In genomic region chr11:88598848-88599175, GRCm38 (mm10) we compare ENCODE assay signal across 8 mouse cellular contexts.
DNase-seq lines count a peak whose midpoint lies in the region; ATAC-seq and TF ChIP-seq lines count a peak whose summit lies in the region.

No protein-coding gene starts in this region.

- no peak overlapping the region for H3K4me2 ChIP-seq in forebrain, embryonic 12.5 days
- H3K4me2 ChIP-seq in forebrain, embryonic 16.5 days (ENCODE audit: low read length): no peak overlapping the region
- H3K4me2 ChIP-seq in liver, embryonic 12.5 days: no peak overlapping the region
- peak overlapping the region; percentile 35; the same call in 1 of the 2 replicates for H3K4me2 ChIP-seq in liver, postnatal 0 days (ENCODE audit: low read depth, low read length)

- TF ChIP-seq EP300 in liver, postnatal 0 days (IDR thresholded peaks at IDR 0.05; ENCODE audit: low read depth): no peak

- ATAC-seq in forebrain, embryonic 12.5 days (ENCODE audit: low FRiP score): no peak
- no peak for ATAC-seq in forebrain, embryonic 16.5 days
- no peak for ATAC-seq in liver, embryonic 12.5 days
- peak; percentile 51 for ATAC-seq in activated CD4-positive, CD25-positive, alpha-beta regulatory T cell, adult 4 months
- ATAC-seq in liver, postnatal 0 days: no peak

- WGBS in forebrain, embryonic 12.5 days: 76% methylated on average over 3 of the region's 3 CpGs
- 62% methylated on average over 3 of the region's 3 CpGs for WGBS in forebrain, embryonic 16.5 days
- WGBS in liver, embryonic 12.5 days (ENCODE audit: insufficient replicate concordance): 37% methylated on average over 3 of the region's 3 CpGs
- 24% methylated on average over 3 of the region's 3 CpGs for WGBS in liver, postnatal 0 days (ENCODE audit: insufficient replicate concordance)

- H3K9me3 ChIP-seq in forebrain, embryonic 12.5 days: no peaks in the 10 kb centered on the region
- H3K9me3 ChIP-seq in forebrain, embryonic 16.5 days (ENCODE audit: control insufficient read depth, low read length): 0 out of 2 replicates have a peak, but pooled peaks cover 5% of the 10 kb centered on the region
- H3K9me3 ChIP-seq in liver, embryonic 12.5 days (replicated peaks): no peaks in the 10 kb centered on the region
- H3K9me3 ChIP-seq in liver, postnatal 0 days (ENCODE audit: low read length): no peaks in the 10 kb centered on the region

- H3K27me3 ChIP-seq in forebrain, embryonic 12.5 days: no peaks in the 10 kb centered on the region
- H3K27me3 ChIP-seq in forebrain, embryonic 16.5 days (replicated peaks; ENCODE audit: control insufficient read depth, insufficient read depth, low read length): no peaks in the 10 kb centered on the region
- no peaks in the 10 kb centered on the region for H3K27me3 ChIP-seq in liver, embryonic 12.5 days (replicated peaks)
- H3K27me3 ChIP-seq in liver, postnatal 0 days (ENCODE audit: insufficient read depth, low read length): no peaks in the 10 kb centered on the region

- H3K4me3 ChIP-seq in forebrain, embryonic 12.5 days (replicated peaks): no peak overlapping the region
- no peak overlapping the region for H3K4me3 ChIP-seq in forebrain, embryonic 16.5 days (replicated peaks; ENCODE audit: low read length)
- no peak overlapping the region for H3K4me3 ChIP-seq in liver, embryonic 12.5 days
- no peak overlapping the region for H3K4me3 ChIP-seq in liver, postnatal 0 days (ENCODE audit: low read depth, low read length)

- TF ChIP-seq CTCF in liver, postnatal 0 days (IDR thresholded peaks at IDR 0.05; ENCODE audit: low read depth): no peak

- peak overlapping the region; percentile 13; the same call in 1 of the 2 replicates for H3K27ac ChIP-seq in forebrain, embryonic 12.5 days
- H3K27ac ChIP-seq in forebrain, embryonic 16.5 days (ENCODE audit: low read length): no peak overlapping the region
- peak overlapping the region; percentile 6 for H3K27ac ChIP-seq in liver, embryonic 12.5 days
- peak overlapping the region; percentile 46 for H3K27ac ChIP-seq in liver, postnatal 0 days (ENCODE audit: low read depth)

- H3K4me1 ChIP-seq in forebrain, embryonic 12.5 days: peaks cover 67% of the 10 kb centered on the region
- peaks cover 30% of the 10 kb centered on the region for H3K4me1 ChIP-seq in forebrain, embryonic 16.5 days (replicated peaks; ENCODE audit: control insufficient read depth, insufficient read depth, low read length)
- H3K4me1 ChIP-seq in liver, embryonic 12.5 days: peaks cover 54% of the 10 kb centered on the region
- H3K4me1 ChIP-seq in liver, postnatal 0 days (ENCODE audit: insufficient read depth): peaks cover 26% of the 10 kb centered on the region

- no peak for DNase-seq in liver
- DNase-seq in liver, postnatal 0 days: no peak
- DNase-seq in layer of hippocampus, adult 9-10 months (ENCODE audit: low spot score): no peak
- DNase-seq in embryo, embryonic 9.5 days (ENCODE audit: extremely low spot score): no peak

- peaks cover 28% of the 10 kb centered on the region for H3K36me3 ChIP-seq in forebrain, embryonic 12.5 days (replicated peaks)
- H3K36me3 ChIP-seq in forebrain, embryonic 16.5 days (ENCODE audit: control insufficient read depth, insufficient read depth): no peaks in the 10 kb centered on the region
- H3K36me3 ChIP-seq in liver, embryonic 12.5 days: peaks cover 16% of the 10 kb centered on the region
- H3K36me3 ChIP-seq in liver, postnatal 0 days (replicated peaks; ENCODE audit: insufficient read depth, low read length): no peaks in the 10 kb centered on the region

- H3K9ac ChIP-seq in forebrain, embryonic 12.5 days: no peak overlapping the region
- H3K9ac ChIP-seq in forebrain, embryonic 16.5 days (replicated peaks; ENCODE audit: low read depth, low read length): no peak overlapping the region
- no peak overlapping the region for H3K9ac ChIP-seq in liver, embryonic 12.5 days
- no peak overlapping the region for H3K9ac ChIP-seq in liver, postnatal 0 days (replicated peaks)
